Mouse (Mus musculus): Measurements from ENCODE around the gene Tsc22d3. TPM values are rescaled to one million over a fixed set of nuclear protein-coding genes. Genes with fewer than 3 reads are reported as not detected.

Gene Tsc22d3
- polyA plus RNA-seq (2016; fragmentation: Nextera tagmentation; extraction: Ambion mirVana) = 115 and 117 TPM in 2 replicates

GRCm38 (mm10) chrX:140600410-140601109, at the start of gene Tsc22d3:
Gene Tsc22d3, minus strand, starts transcription at chrX:140600659.
- ATAC-seq (ENCODE audit: insufficient number of reproducible peaks, insufficient read depth, low FRiP score, low TSS enrichment, low read depth) = no peak
- Histone ChIP-seq H3K27ac (no peak within 1 kb of the TSS), H3K4me1 (replicated peaks) (no peaks in the 10 kb centered on the region), H3K9ac (replicated peaks) (0 out of 2 replicates have a peak within 1 kb of the TSS, but pooled peaks have one; percentile 18), H3K27me3 (peaks cover 76% of the 10 kb centered on the region), H3K36me3 (no peaks in the 10 kb centered on the region), H3K4me3 (replicated peaks) (peak within 1 kb of the TSS; percentile 52), H3K4me2 (peak within 1 kb of the TSS; percentile 78), H3K9me3 (0 out of 2 replicates have a peak, but pooled peaks cover 4% of the 10 kb centered on the region)
- 26% methylated on average over 28 of the region's 28 CpGs for WGBS

DNA sequence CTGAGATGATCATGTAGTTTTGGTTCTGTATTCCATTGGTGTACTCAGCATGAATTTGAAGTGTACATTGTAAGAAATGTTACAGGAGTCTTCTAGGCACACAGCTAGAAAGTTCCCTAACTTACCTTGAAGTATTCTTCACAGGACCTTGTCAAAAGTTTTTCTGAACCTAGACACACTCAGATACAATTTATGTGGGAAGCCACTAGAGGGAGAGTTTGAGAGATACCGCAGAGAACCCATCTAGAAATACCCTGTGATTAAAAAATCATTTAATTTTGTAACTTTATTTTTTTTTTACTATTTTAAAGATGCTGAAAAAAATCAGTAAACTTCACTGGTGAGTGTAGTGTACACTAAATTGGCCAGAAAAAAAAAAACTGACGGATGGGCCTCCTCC, 39.1 kb upstream of the Tsc22d3 start:
- Histone ChIP-seq H3K9ac (replicated peaks) (no peak overlapping the region), H3K9me3 (no peaks in the 10 kb centered on the region), H3K4me1 (replicated peaks) (no peaks in the 10 kb centered on the region), H3K36me3 (no peaks in the 10 kb centered on the region), H3K27me3 (peaks cover 10% of the 10 kb centered on the region), H3K4me3 (replicated peaks) (no peak overlapping the region), H3K27ac (no peak overlapping the region), H3K4me2 (no peak overlapping the region)
- no peak for ATAC-seq (ENCODE audit: insufficient number of reproducible peaks, insufficient read depth, low FRiP score, low TSS enrichment, low read depth)
- WGBS = 67% methylated on average over 2 of the region's 2 CpGs

- Histone ChIP-seq H3K36me3 (no peaks in the 10 kb centered on the region), H3K4me1 (replicated peaks) (no peaks in the 10 kb centered on the region), H3K9ac (replicated peaks) (no peak overlapping the region), H3K27ac (no peak overlapping the region), H3K4me2 (no peak overlapping the region), H3K27me3 (peaks cover 10% of the 10 kb centered on the region; the same call in 1 of the 2 replicates), H3K4me3 (replicated peaks) (no peak overlapping the region), H3K9me3 (no peaks in the 10 kb centered on the region)
- ATAC-seq (ENCODE audit: insufficient number of reproducible peaks, insufficient read depth, low FRiP score, low TSS enrichment, low read depth) = no peak
- WGBS = 78% methylated on average over 5 of the region's 5 CpGs
These were observed 37.6 kb upstream of the Tsc22d3 start for GRCm38 (mm10) chrX:140638028-140638427.

GRCm38 (mm10) chrX:140624875-140625594, 24.6 kb upstream of the Tsc22d3 start:
- H3K27ac ChIP-seq = no peak overlapping the region
- ATAC-seq (ENCODE audit: insufficient number of reproducible peaks, insufficient read depth, low FRiP score, low TSS enrichment, low read depth) = no peak
- WGBS = 64% methylated on average over 12 of the region's 12 CpGs
- H3K36me3 ChIP-seq = no peaks in the 10 kb centered on the region
- no peak overlapping the region for H3K4me2 ChIP-seq
- H3K4me1 ChIP-seq (replicated peaks) = no peaks in the 10 kb centered on the region
- H3K27me3 ChIP-seq = peaks cover 28% of the 10 kb centered on the region
- H3K9ac ChIP-seq (replicated peaks) = no peak overlapping the region
- no peak overlapping the region for H3K4me3 ChIP-seq (replicated peaks)
- no peaks in the 10 kb centered on the region for H3K9me3 ChIP-seq

DNA sequence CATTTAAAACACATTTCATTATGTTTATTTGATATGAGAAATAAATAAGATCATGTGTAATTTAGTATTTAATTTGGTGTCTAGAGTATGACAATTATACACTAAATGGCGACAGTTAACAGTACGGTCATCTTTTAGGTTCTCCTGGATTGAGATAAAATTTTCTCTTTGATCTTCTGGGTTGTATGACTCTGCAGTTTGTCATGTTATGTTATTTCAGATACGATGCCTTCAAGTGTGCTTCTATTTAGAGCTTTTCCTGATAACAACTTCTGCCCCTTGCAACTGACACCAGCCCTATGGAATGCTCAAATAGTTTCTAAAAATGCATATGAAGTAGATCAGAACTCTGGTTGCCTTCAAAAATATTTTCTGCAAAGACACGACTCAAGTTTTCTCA, 9.5 kb upstream of the Tsc22d3 start:
- no peak overlapping the region for H3K27ac ChIP-seq
- H3K4me2 ChIP-seq = no peak overlapping the region
- H3K4me3 ChIP-seq (replicated peaks) = no peak overlapping the region
- H3K9me3 ChIP-seq = no peaks in the 10 kb centered on the region
- no peak overlapping the region for H3K9ac ChIP-seq (replicated peaks)
- no peaks in the 10 kb centered on the region for H3K36me3 ChIP-seq
- ATAC-seq (ENCODE audit: insufficient number of reproducible peaks, insufficient read depth, low FRiP score, low TSS enrichment, low read depth) = no peak
- H3K27me3 ChIP-seq = peaks cover 44% of the 10 kb centered on the region
- WGBS = 84% methylated on average over 4 of the region's 4 CpGs
- H3K4me1 ChIP-seq (replicated peaks) = no peaks in the 10 kb centered on the region

- Histone ChIP-seq H3K4me3 (replicated peaks) (no peak overlapping the region), H3K27ac (no peak overlapping the region), H3K36me3 (no peaks in the 10 kb centered on the region), H3K9ac (replicated peaks) (no peak overlapping the region), H3K27me3 (peaks cover 71% of the 10 kb centered on the region), H3K9me3 (0 out of 2 replicates have a peak, but pooled peaks cover 4% of the 10 kb centered on the region), H3K4me2 (no peak overlapping the region), H3K4me1 (replicated peaks) (no peaks in the 10 kb centered on the region)
- WGBS = 73% methylated on average over 3 of the region's 3 CpGs
- no peak for ATAC-seq (ENCODE audit: insufficient number of reproducible peaks, insufficient read depth, low FRiP score, low TSS enrichment, low read depth)
These were observed 1.4 kb upstream of the Tsc22d3 start for GRCm38 (mm10) chrX:140601884-140602283.

GRCm38 (mm10) chrX:140601311-140601710, 852 bp upstream of the Tsc22d3 start:
- 56% methylated on average over 4 of the region's 4 CpGs for WGBS
- Histone ChIP-seq H3K4me2 (no peak overlapping the region), H3K9ac (replicated peaks) (no peak overlapping the region), H3K27me3 (peaks cover 71% of the 10 kb centered on the region), H3K4me3 (replicated peaks) (no peak overlapping the region), H3K4me1 (replicated peaks) (no peaks in the 10 kb centered on the region), H3K9me3 (0 out of 2 replicates have a peak, but pooled peaks cover 4% of the 10 kb centered on the region), H3K36me3 (no peaks in the 10 kb centered on the region), H3K27ac (no peak overlapping the region)
- no peak for ATAC-seq (ENCODE audit: insufficient number of reproducible peaks, insufficient read depth, low FRiP score, low TSS enrichment, low read depth)

GRCm38 (mm10) chrX:140599561-140600409, 674 bp downstream of the Tsc22d3 start:
- Histone ChIP-seq H3K27me3 (peaks cover 79% of the 10 kb centered on the region), H3K9ac (replicated peaks) (0 out of 2 replicates have a peak overlapping the region, but pooled peaks have one; percentile 18), H3K36me3 (no peaks in the 10 kb centered on the region)

DNA sequence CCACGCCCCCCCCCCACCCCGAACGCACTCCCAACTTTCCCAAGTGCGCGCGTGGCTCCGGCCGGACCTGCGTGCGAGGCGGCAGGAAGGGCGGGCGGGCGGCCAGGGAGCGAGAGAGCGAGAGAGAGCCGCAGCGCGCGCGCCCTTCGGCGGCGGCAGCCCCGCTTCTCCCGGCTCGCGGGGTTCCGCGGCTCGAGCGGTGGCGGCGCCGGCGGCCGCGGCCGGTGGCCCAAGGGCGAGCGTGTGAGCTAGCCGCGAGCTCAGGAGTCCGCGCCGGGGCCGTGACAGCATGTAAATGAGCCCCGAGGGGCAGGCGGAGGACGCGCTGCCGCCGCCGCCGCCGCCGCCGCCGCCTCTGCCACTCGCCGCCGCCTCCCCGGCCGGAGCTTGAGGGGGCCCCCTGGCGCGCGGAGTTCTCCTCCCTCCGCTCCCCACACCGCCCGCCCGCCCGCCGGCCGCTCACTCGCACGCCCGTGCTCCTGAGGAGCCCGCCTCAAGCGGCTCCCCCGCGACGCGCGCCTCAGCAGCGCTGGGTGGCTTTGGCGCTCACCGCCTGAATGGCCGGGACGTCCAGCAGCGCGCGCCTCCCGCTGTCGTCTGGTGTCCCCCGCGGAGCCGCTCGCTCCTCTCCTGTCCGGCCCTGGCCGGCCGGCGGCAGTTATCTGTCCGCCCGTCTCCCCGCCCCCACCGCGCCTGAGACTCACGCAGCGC, 1.5 kb downstream of the Tsc22d3 start:
- 15% methylated on average over 15 of the region's 109 CpGs for WGBS
- Histone ChIP-seq H3K4me3 (replicated peaks) (peak overlapping the region; percentile 52), H3K9ac (replicated peaks) (peak overlapping the region; percentile 18; the same call in 1 of the 2 replicates), H3K4me1 (replicated peaks) (no peaks in the 10 kb centered on the region), H3K27me3 (peaks cover 79% of the 10 kb centered on the region), H3K9me3 (0 out of 2 replicates have a peak, but pooled peaks cover 4% of the 10 kb centered on the region), H3K4me2 (peak overlapping the region; percentile 78), H3K36me3 (no peaks in the 10 kb centered on the region), H3K27ac (no peak overlapping the region)
- ATAC-seq (ENCODE audit: insufficient number of reproducible peaks, insufficient read depth, low FRiP score, low TSS enrichment, low read depth) = peak; percentile 82

More at GRCm38 (mm10) chrX:140599561-140600409, 674 bp downstream of the Tsc22d3 start:
- Histone ChIP-seq H3K4me1 (replicated peaks) (no peaks in the 10 kb centered on the region), H3K27ac (no peak overlapping the region), H3K4me3 (replicated peaks) (peak overlapping the region; percentile 52), H3K4me2 (peak overlapping the region; percentile 78), H3K9me3 (0 out of 2 replicates have a peak, but pooled peaks cover 4% of the 10 kb centered on the region)
- ATAC-seq (ENCODE audit: insufficient number of reproducible peaks, insufficient read depth, low FRiP score, low TSS enrichment, low read depth) = no peak
- 10% methylated on average over 62 of the region's 78 CpGs for WGBS

DNA sequence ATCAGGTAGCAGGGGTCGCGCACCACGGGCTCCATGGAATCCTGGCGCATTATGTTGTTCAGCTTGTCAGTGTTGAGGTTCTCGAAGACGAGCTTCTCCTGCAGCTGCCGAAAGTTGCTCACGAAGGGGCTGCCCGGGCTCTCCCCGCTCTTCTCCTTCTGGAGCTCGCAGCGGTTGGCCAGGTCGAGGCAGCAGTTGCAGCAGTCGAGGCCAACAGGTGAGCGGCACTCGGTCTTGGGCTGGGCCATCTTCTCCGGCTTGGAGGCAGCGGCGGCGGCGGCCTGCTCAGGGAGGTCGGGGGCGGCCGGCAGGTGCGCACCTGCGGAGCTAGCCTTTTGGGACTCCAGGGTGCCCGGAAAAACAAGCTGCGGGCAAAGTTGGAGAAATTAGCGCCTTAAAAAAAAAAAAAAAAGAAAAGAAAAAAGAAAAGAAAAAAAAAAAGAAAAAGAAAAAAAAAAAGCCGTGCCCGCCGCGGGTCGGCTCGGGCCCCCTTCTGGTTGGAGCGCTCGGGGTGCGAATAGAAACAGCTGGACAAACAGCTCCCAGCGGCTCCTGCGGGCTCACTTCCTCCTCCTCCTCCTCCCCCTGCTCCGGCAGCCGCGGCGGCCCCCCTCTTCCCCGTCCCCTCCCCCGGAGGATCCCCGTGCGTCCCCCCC, 2.1 kb downstream of the Tsc22d3 start:
- 0 out of 2 replicates have a peak overlapping the region, but pooled peaks have one; percentile 18 for H3K9ac ChIP-seq (replicated peaks)
- H3K4me2 ChIP-seq = peak overlapping the region; percentile 78
- 29% methylated on average over 31 of the region's 48 CpGs for WGBS
- H3K27ac ChIP-seq = no peak overlapping the region
- H3K4me3 ChIP-seq (replicated peaks) = peak overlapping the region; percentile 52
- no peaks in the 10 kb centered on the region for H3K36me3 ChIP-seq
- 0 out of 2 replicates have a peak, but pooled peaks cover 4% of the 10 kb centered on the region for H3K9me3 ChIP-seq
- peaks cover 79% of the 10 kb centered on the region for H3K27me3 ChIP-seq
- H3K4me1 ChIP-seq (replicated peaks) = no peaks in the 10 kb centered on the region
- no peak for ATAC-seq (ENCODE audit: insufficient number of reproducible peaks, insufficient read depth, low FRiP score, low TSS enrichment, low read depth)
